Mouse (Mus musculus): ENCODE measurements around the gene Fam20a. TPM values are rescaled to one million over a fixed set of nuclear protein-coding genes. Genes with fewer than 3 reads are reported as not detected.
"Not testable (repeated sequence)": the region's sequence is repeated elsewhere in the genome, so short reads cannot be mapped to it uniquely, and the experiment has no call there.

Fam20a gene
- total RNA-seq, 2 experiments from 2014 or later = 5.8 to 7.4 TPM

- DNase-seq = peak; percentile 55 to 65
Observed at GRCm38 (mm10) chr11:109680934-109681333, 41.1 kb downstream of the Fam20a start.

- DNase-seq = peak in 1 of 2 experiments; percentile 36
Observed at GRCm38 (mm10) chr11:109678291-109678690, 43.8 kb downstream of the Fam20a start.

GRCm38 (mm10) chr11:109676621-109677373, 45.3 kb downstream of the Fam20a start:
- DNase-seq = peak in 1 of 2 experiments; percentile 32

GRCm38 (mm10) chr11:109675771-109676170, 46.3 kb downstream of the Fam20a start:
- no peak for DNase-seq

- DNase-seq = no peak
Observed at GRCm38 (mm10) chr11:109675208-109675607, 46.9 kb downstream of the Fam20a start.

DNA sequence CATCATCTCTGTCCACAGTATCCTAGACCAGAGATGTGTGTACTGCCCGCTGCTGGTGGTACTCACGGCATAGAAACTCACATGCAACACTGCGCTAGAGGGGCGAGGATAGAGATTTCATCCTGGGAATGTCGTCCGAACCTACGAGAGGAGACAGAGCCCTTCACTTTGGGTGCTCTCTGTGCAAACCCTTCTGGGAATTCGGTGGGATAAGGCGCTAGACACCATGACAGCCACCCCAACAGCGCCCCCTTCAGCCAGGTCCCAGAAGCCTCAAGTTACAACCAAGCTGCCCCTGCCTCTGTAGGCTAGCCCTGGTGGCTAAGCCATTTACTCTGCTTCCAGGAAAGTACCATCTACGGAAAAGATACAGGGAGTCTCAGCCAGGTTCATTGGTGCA, 47.5 kb downstream of the Fam20a start:
- no peak for DNase-seq

DNA sequence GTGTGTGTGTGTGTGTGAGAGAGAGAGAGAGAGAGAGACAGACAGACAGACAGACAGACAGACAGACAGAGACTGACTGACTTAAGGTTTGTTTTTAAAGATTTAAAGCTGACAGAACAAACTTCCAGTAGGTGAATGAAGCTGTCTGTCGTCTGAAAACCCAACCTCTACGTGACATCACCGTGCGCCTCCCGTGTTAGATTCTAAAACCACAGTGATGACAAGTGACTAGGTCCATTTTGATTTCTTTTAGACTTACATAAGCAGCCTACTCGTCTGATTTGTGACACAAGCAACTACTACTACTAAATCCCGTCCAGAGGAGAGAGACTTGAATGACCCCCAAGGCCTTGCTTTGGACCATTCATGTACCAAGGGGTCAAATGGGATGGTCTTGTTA, 48.3 kb downstream of the Fam20a start:
- no peak for DNase-seq

GRCm38 (mm10) chr11:109672881-109673739, 49.0 kb downstream of the Fam20a start:
- DNase-seq = peak; percentile 61 to 75

DNA sequence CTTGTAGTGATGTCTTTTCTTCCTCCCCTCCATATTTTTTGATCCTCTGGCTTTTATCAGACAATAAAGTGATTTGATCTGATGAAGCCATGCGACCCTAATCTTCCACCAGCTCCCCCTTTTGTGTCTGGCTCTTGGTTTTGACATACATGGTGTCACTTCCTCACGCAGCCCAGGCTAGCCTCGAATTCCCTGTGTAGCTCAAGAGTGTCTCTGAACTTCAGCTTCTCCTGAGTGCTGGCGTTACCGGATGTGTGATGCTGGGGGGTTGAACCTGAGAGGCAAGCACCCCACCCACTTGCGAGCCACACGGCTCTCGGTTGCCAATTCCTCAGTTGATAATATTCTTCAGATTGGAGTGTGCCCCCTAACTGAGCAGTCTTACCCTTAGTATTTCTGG, 49.7 kb downstream of the Fam20a start:
- no peak for DNase-seq

- DNase-seq = no peak
Observed at GRCm38 (mm10) chr11:109672021-109672324, 50.1 kb downstream of the Fam20a start.

GRCm38 (mm10) chr11:109671136-109672020, 50.7 kb downstream of the Fam20a start:
- DNase-seq = peak; percentile 30 to 42

GRCm38 (mm10) chr11:109670026-109670916, 51.8 kb downstream of the Fam20a start:
- peak; percentile 54 to 74 for DNase-seq

GRCm38 (mm10) chr11:109669149-109669708, 52.9 kb downstream of the Fam20a start:
- DNase-seq = no peak

DNA sequence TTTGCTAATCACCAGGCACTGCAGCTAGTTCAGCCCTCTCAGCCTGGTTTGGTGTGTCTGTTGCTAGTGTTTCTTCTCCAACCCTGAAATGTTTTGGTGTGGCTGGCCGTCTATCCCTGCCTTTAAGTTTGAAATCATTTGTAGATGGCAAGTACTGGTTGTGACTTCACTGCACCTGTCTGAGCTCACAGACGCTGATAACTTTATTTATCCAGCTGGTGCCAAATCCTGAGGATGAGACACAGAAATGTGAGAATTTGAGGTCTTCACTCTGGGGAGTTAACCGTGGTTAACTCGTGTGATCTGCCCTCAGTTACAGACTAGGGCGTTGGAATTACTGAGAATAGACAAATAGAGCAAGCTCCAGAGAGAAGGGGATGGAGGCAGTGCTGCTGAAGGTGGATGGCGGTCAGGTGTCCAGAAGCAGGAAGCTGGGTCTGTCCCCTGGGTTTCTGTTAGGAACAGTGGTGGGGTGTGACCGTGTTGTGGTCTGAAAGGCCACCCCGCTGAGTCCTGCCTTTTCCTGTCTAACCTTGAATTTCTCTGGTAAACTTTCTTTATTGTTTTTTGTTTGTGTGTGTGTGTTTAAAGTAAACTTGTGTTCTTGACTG, 53.9 kb downstream of the Fam20a start:
- DNase-seq = no peak

- DNase-seq = no peak
Observed at GRCm38 (mm10) chr11:109667371-109667770, 54.7 kb downstream of the Fam20a start.

- no peak for DNase-seq
Observed at GRCm38 (mm10) chr11:109666411-109666810, 55.7 kb downstream of the Fam20a start.

GRCm38 (mm10) chr11:109665424-109665823, 56.7 kb downstream of the Fam20a start:
- DNase-seq = no peak

DNA sequence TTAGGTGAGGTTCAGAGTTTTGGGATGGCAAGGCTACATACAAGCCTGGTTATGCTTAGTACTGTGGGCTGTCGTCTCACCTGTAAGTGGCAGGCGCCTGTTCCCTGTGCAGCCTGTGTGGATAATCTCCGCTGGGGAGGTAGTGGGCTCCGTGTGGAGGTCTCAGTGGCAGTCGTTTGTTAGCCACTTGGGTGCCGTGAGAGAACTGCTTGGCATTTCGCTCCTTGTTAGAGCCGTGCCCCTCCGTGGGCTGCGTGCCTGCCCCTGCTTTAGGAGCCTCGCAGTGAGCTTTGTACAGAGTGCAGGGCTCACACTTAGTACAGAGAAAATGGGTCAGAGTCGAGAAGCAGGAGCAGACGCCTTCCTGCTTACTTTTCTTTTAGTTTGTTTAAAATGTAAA, 57.8 kb downstream of the Fam20a start:
- DNase-seq = no peak

DNA sequence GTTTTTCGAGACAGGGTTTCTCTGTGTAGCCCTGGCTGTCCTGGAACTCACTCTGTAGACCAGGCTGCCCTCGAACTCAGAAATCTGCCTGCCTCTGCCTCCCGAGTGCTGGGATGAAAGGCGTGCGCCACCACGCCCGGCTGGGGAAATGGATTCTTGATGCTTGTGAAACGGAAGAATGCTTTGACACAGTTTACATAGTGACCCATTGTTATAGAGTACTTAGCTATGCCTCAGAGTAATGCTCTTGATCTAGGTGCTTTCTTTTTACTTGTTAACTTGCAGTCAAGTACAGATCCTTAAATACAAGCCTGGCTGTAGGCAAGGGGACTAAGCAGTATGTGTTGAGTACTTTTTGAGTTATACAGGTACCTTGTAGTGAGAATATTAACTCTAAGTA, 61.6 kb downstream of the Fam20a start:
- not testable (repeated sequence) for DNase-seq

- DNase-seq = no peak
Observed at GRCm38 (mm10) chr11:109656232-109656631, 65.8 kb downstream of the Fam20a start.

- no peak for DNase-seq
Observed at GRCm38 (mm10) chr11:109654581-109654980, 67.5 kb downstream of the Fam20a start.

Data from heart, adult 18-20 months (tissue).